Mouse (Mus musculus): ENCODE measurements at regions not wholly inside any gene's neighbourhood (a gene's known extent, or its start where the extent isn't known, plus 50 kb on each side); places are given as distances from the start of the nearest gene placed in this dataset.

- DNase-seq: no peak
Measured at GRCm38 (mm10) chr4:29135685-29136385, 322.9 kb downstream of the Epha7 start.

GRCm38 (mm10) chr4:29138771-29139301, 325.9 kb downstream of the Epha7 start:
- DNase-seq: no peak

GRCm38 (mm10) chr4:29143415-29143814, 330.5 kb downstream of the Epha7 start:
- no peak for DNase-seq

- DNase-seq: no peak
Measured at GRCm38 (mm10) chr4:29145242-29145641, 332.3 kb downstream of the Epha7 start.

- DNase-seq: no peak
Measured at GRCm38 (mm10) chr4:29152134-29152867, 339.4 kb downstream of the Epha7 start.

GRCm38 (mm10) chr4:29182494-29182893, 369.6 kb downstream of the Epha7 start:
- no peak for DNase-seq

- DNase-seq: no peak
Measured at GRCm38 (mm10) chr4:29183411-29183810, 370.5 kb downstream of the Epha7 start.

- DNase-seq: no peak
Measured at GRCm38 (mm10) chr4:29183818-29184217, 370.9 kb downstream of the Epha7 start.

GRCm38 (mm10) chr4:29200976-29201375, 388.0 kb downstream of the Epha7 start:
- no peak for DNase-seq

All from cerebellum, adult 11 months (tissue).